Mouse (Mus musculus): Measurements from ENCODE around the gene Dock4. TPM values are rescaled to one million over a fixed set of nuclear protein-coding genes. Genes with fewer than 3 reads are reported as not detected.

The Dock4 gene
- polyA plus RNA-seq, 1 experiment from 2014 or later = 13.3 TPM

GRCm38 (mm10) chr12:40813474-40813873 is 367.7 kb downstream of the Dock4 start:
- Histone ChIP-seq H3K36me3 (ENCODE audit: insufficient read depth, low read length) (no peaks in the 10 kb centered on the region), H3K4me1 (ENCODE audit: insufficient read depth, low read length) (no peaks in the 10 kb centered on the region), H3K4me2 (replicated peaks; ENCODE audit: low read depth, low read length) (no peak overlapping the region), H3K9me3 (ENCODE audit: low read length) (no peaks in the 10 kb centered on the region), H3K9ac (replicated peaks; ENCODE audit: low read length) (no peak overlapping the region), H3K27me3 (ENCODE audit: insufficient read depth, low read length) (no peaks in the 10 kb centered on the region), H3K4me3 (ENCODE audit: low read length) (no peak overlapping the region), H3K27ac (ENCODE audit: low read length) (no peak overlapping the region)
- no peak for ATAC-seq (ENCODE audit: low FRiP score, low TSS enrichment)
- 76% methylated on average over 2 of the region's 2 CpGs for WGBS

- H3K27ac ChIP-seq (ENCODE audit: low read length) = no peak overlapping the region
- H3K9ac ChIP-seq (replicated peaks; ENCODE audit: low read length) = no peak overlapping the region
- H3K4me1 ChIP-seq (ENCODE audit: insufficient read depth, low read length) = no peaks in the 10 kb centered on the region
- H3K27me3 ChIP-seq (ENCODE audit: insufficient read depth, low read length) = no peaks in the 10 kb centered on the region
- no peaks in the 10 kb centered on the region for H3K9me3 ChIP-seq (ENCODE audit: low read length)
- no peak overlapping the region for H3K4me3 ChIP-seq (ENCODE audit: low read length)
- H3K4me2 ChIP-seq (replicated peaks; ENCODE audit: low read depth, low read length) = no peak overlapping the region
- no peak for ATAC-seq (ENCODE audit: low FRiP score, low TSS enrichment)
- no peaks in the 10 kb centered on the region for H3K36me3 ChIP-seq (ENCODE audit: insufficient read depth, low read length)
Measured at GRCm38 (mm10) chr12:40814659-40815363, 369.1 kb downstream of the Dock4 start.

- H3K4me1 ChIP-seq (ENCODE audit: insufficient read depth, low read length) = no peaks in the 10 kb centered on the region
- H3K36me3 ChIP-seq (ENCODE audit: insufficient read depth, low read length) = 0 out of 2 replicates have a peak, but pooled peaks cover 10% of the 10 kb centered on the region
- H3K27ac ChIP-seq (ENCODE audit: low read length) = no peak overlapping the region
- no peaks in the 10 kb centered on the region for H3K27me3 ChIP-seq (ENCODE audit: insufficient read depth, low read length)
- ATAC-seq (ENCODE audit: low FRiP score, low TSS enrichment) = no peak
- H3K9me3 ChIP-seq (ENCODE audit: low read length) = no peaks in the 10 kb centered on the region
- no peak overlapping the region for H3K4me3 ChIP-seq (ENCODE audit: low read length)
- WGBS = 92% methylated on average over 6 of the region's 6 CpGs
- H3K9ac ChIP-seq (replicated peaks; ENCODE audit: low read length) = no peak overlapping the region
- no peak overlapping the region for H3K4me2 ChIP-seq (replicated peaks; ENCODE audit: low read depth, low read length)
Measured at GRCm38 (mm10) chr12:40818046-40818708, 372.4 kb downstream of the Dock4 start.

- Histone ChIP-seq H3K36me3 (ENCODE audit: insufficient read depth, low read length) (0 out of 2 replicates have a peak, but pooled peaks cover 10% of the 10 kb centered on the region), H3K4me1 (ENCODE audit: insufficient read depth, low read length) (no peaks in the 10 kb centered on the region), H3K27ac (ENCODE audit: low read length) (no peak overlapping the region), H3K4me2 (replicated peaks; ENCODE audit: low read depth, low read length) (no peak overlapping the region), H3K27me3 (ENCODE audit: insufficient read depth, low read length) (no peaks in the 10 kb centered on the region), H3K4me3 (ENCODE audit: low read length) (no peak overlapping the region), H3K9me3 (ENCODE audit: low read length) (no peaks in the 10 kb centered on the region), H3K9ac (replicated peaks; ENCODE audit: low read length) (no peak overlapping the region)
- 78% methylated on average over 5 of the region's 5 CpGs for WGBS
- ATAC-seq (ENCODE audit: low FRiP score, low TSS enrichment) = 0 out of 2 replicates have a peak, but pooled peaks have one; percentile 17
Measured at GRCm38 (mm10) chr12:40823631-40824030, 377.9 kb downstream of the Dock4 start.

GRCm38 (mm10) chr12:40824251-40824650 is 378.5 kb downstream of the Dock4 start:
- Histone ChIP-seq H3K4me3 (ENCODE audit: low read length) (no peak overlapping the region), H3K36me3 (ENCODE audit: insufficient read depth, low read length) (0 out of 2 replicates have a peak, but pooled peaks cover 10% of the 10 kb centered on the region), H3K27ac (ENCODE audit: low read length) (peak overlapping the region; percentile 31; the same call in 1 of the 2 replicates), H3K4me1 (ENCODE audit: insufficient read depth, low read length) (no peaks in the 10 kb centered on the region), H3K9ac (replicated peaks; ENCODE audit: low read length) (no peak overlapping the region), H3K27me3 (ENCODE audit: insufficient read depth, low read length) (no peaks in the 10 kb centered on the region), H3K4me2 (replicated peaks; ENCODE audit: low read depth, low read length) (no peak overlapping the region), H3K9me3 (ENCODE audit: low read length) (no peaks in the 10 kb centered on the region)
- peak; percentile 53; the same call in 1 of the 2 replicates for ATAC-seq (ENCODE audit: low FRiP score, low TSS enrichment)
- 51% methylated on average over 2 of the region's 2 CpGs for WGBS

- H3K27me3 ChIP-seq (ENCODE audit: insufficient read depth, low read length) = no peaks in the 10 kb centered on the region
- no peak overlapping the region for H3K4me3 ChIP-seq (ENCODE audit: low read length)
- H3K27ac ChIP-seq (ENCODE audit: low read length) = peak overlapping the region; percentile 31; the same call in 1 of the 2 replicates
- ATAC-seq (ENCODE audit: low FRiP score, low TSS enrichment) = no peak
- no peak overlapping the region for H3K4me2 ChIP-seq (replicated peaks; ENCODE audit: low read depth, low read length)
- 62% methylated on average over 5 of the region's 5 CpGs for WGBS
- H3K4me1 ChIP-seq (ENCODE audit: insufficient read depth, low read length) = no peaks in the 10 kb centered on the region
- H3K36me3 ChIP-seq (ENCODE audit: insufficient read depth, low read length) = 0 out of 2 replicates have a peak, but pooled peaks cover 9% of the 10 kb centered on the region
- no peak overlapping the region for H3K9ac ChIP-seq (replicated peaks; ENCODE audit: low read length)
- no peaks in the 10 kb centered on the region for H3K9me3 ChIP-seq (ENCODE audit: low read length)
Measured at GRCm38 (mm10) chr12:40825935-40826460, 380.2 kb downstream of the Dock4 start.

GRCm38 (mm10) chr12:40826491-40826890 is 380.7 kb downstream of the Dock4 start:
- peak; percentile 32; the same call in 1 of the 2 replicates for ATAC-seq (ENCODE audit: low FRiP score, low TSS enrichment)
- no peaks in the 10 kb centered on the region for H3K27me3 ChIP-seq (ENCODE audit: insufficient read depth, low read length)
- WGBS = 25% methylated on average over 3 of the region's 3 CpGs
- no peak overlapping the region for H3K4me2 ChIP-seq (replicated peaks; ENCODE audit: low read depth, low read length)
- no peak overlapping the region for H3K27ac ChIP-seq (ENCODE audit: low read length)
- H3K4me3 ChIP-seq (ENCODE audit: low read length) = no peak overlapping the region
- H3K36me3 ChIP-seq (ENCODE audit: insufficient read depth, low read length) = 0 out of 2 replicates have a peak, but pooled peaks cover 6% of the 10 kb centered on the region
- no peak overlapping the region for H3K9ac ChIP-seq (replicated peaks; ENCODE audit: low read length)
- no peaks in the 10 kb centered on the region for H3K4me1 ChIP-seq (ENCODE audit: insufficient read depth, low read length)
- no peaks in the 10 kb centered on the region for H3K9me3 ChIP-seq (ENCODE audit: low read length)

GRCm38 (mm10) chr12:40828025-40828424 is 382.3 kb downstream of the Dock4 start:
- Histone ChIP-seq H3K9ac (replicated peaks; ENCODE audit: low read length) (no peak overlapping the region), H3K4me1 (ENCODE audit: insufficient read depth, low read length) (no peaks in the 10 kb centered on the region), H3K4me3 (ENCODE audit: low read length) (no peak overlapping the region), H3K9me3 (ENCODE audit: low read length) (no peaks in the 10 kb centered on the region), H3K27ac (ENCODE audit: low read length) (no peak overlapping the region), H3K27me3 (ENCODE audit: insufficient read depth, low read length) (no peaks in the 10 kb centered on the region), H3K4me2 (replicated peaks; ENCODE audit: low read depth, low read length) (no peak overlapping the region), H3K36me3 (ENCODE audit: insufficient read depth, low read length) (no peaks in the 10 kb centered on the region)
- ATAC-seq (ENCODE audit: low FRiP score, low TSS enrichment) = no peak

GRCm38 (mm10) chr12:40829269-40829668 is 383.5 kb downstream of the Dock4 start:
- no peaks in the 10 kb centered on the region for H3K9me3 ChIP-seq (ENCODE audit: low read length)
- no peak overlapping the region for H3K4me2 ChIP-seq (replicated peaks; ENCODE audit: low read depth, low read length)
- H3K27me3 ChIP-seq (ENCODE audit: insufficient read depth, low read length) = no peaks in the 10 kb centered on the region
- H3K4me3 ChIP-seq (ENCODE audit: low read length) = no peak overlapping the region
- no peaks in the 10 kb centered on the region for H3K36me3 ChIP-seq (ENCODE audit: insufficient read depth, low read length)
- H3K27ac ChIP-seq (ENCODE audit: low read length) = no peak overlapping the region
- H3K9ac ChIP-seq (replicated peaks; ENCODE audit: low read length) = no peak overlapping the region
- no peaks in the 10 kb centered on the region for H3K4me1 ChIP-seq (ENCODE audit: insufficient read depth, low read length)
- no peak for ATAC-seq (ENCODE audit: low FRiP score, low TSS enrichment)
- WGBS = 94% methylated on average over 1 of the region's 1 CpGs

- Histone ChIP-seq H3K4me2 (replicated peaks; ENCODE audit: low read depth, low read length) (no peak overlapping the region), H3K4me3 (ENCODE audit: low read length) (no peak overlapping the region), H3K4me1 (ENCODE audit: insufficient read depth, low read length) (no peaks in the 10 kb centered on the region), H3K9me3 (ENCODE audit: low read length) (no peaks in the 10 kb centered on the region), H3K9ac (replicated peaks; ENCODE audit: low read length) (no peak overlapping the region), H3K27me3 (ENCODE audit: insufficient read depth, low read length) (no peaks in the 10 kb centered on the region), H3K27ac (ENCODE audit: low read length) (no peak overlapping the region), H3K36me3 (ENCODE audit: insufficient read depth, low read length) (no peaks in the 10 kb centered on the region)
- 74% methylated on average over 8 of the region's 8 CpGs for WGBS
- ATAC-seq (ENCODE audit: low FRiP score, low TSS enrichment) = peak; percentile 19; the same call in 1 of the 2 replicates
Measured at GRCm38 (mm10) chr12:40832157-40832556, 386.4 kb downstream of the Dock4 start.

Data from kidney, embryonic 16.5 days (tissue).